Mouse (Mus musculus): ENCODE data around the gene Gm14744.
"Not testable (repeated sequence)": the region's sequence is repeated elsewhere in the genome, so short reads cannot be mapped to it uniquely, and the experiment has no call there.

Gene Gm14744

GRCm38 (mm10) chrX:77864458-77864857, at the start of gene Gm14744:
TSS of gene Gm14744 (plus strand) at chrX:77864758.
- DNase-seq (ENCODE audit: extremely low read depth, low read depth, low spot score), result not testable (repeated sequence)

- DNase-seq (ENCODE audit: extremely low read depth, low read depth, low spot score), result no peak
Observed at GRCm38 (mm10) chrX:77853523-77853922, 11.0 kb upstream of the Gm14744 start, which contains the start of gene Pbsn. TSS of gene Pbsn (minus strand) at chrX:77853623.

GRCm38 (mm10) chrX:77880033-77880432, 15.5 kb downstream of the Gm14744 start:
- DNase-seq (ENCODE audit: extremely low read depth, low read depth, low spot score), result not testable (repeated sequence)
